Mouse (Mus musculus): ENCODE data around the gene Gm17349.
"Not testable (repeated sequence)": the region's sequence is repeated elsewhere in the genome, so short reads cannot be mapped to it uniquely, and the experiment has no call there.

Gene Gm17349
- long read RNA-seq, experiment 1 = 0 reads
- long read RNA-seq, experiment 2, partial matches to known transcripts = 0 of 1 reads
- long read RNA-seq, experiment 2, other reads (novel, unspliced or antisense) = 1 of 1 reads

DNA sequence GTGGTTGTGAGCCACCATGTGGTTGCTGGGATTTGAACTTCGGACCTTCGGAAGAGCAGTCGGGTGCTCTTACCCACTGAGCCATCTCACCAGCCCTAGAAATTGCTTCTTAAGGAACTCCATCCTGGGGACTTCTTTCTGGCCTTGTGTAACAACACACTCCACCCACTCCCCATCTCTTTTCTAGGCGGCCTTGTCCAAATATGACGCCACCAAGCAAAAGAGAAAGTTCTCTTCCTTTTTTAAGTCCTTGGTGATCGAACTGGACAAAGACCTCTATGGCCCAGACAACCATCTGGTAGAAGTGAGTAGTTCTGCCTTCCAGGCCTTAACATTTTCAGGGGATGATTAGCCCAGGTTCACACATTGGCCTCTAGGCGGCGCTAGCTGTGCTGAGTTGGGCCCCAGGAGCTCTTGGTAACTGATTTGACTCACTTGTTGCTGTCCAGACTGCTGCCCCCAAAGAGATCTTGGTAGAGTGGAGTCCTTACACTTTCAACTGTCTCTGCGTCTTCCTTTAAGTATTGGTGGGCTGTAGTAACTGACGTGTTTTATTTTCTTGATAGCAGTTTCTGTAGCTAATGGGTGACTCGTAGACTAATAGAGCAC lies at the start of gene Gm17349:
Gene Gm17349 (minus strand): TSS at position 51 of the 609 bp plus-strand sequence.
- intact Hi-C loops (cut with DNase I) = no loop called here

DNA sequence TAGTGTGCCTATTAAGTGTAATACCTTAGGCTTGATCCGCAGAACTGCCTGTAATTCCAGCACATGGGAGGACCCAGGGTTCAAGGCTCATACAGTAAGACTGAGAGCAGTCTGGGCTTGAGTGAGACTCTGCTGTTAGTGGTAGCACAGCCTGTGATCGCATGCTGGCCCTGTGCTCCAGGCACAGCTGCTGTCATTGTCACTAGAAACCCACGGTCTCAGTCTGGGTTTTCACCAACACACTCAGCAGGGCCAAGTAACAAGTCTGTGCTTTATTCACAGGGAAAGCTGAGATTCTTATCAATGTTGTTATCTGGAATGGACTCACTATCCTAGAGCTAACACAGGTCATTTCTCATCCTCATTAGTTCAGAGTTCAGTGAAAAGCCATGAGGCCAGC lies 48.9 kb upstream of the Gm17349 start:
- intact Hi-C loops (cut with DNase I) = loop anchor here (5.0 kb wide), 1 partner anchor 757 kb away; no protein-coding TSS in a partner anchor

DNA sequence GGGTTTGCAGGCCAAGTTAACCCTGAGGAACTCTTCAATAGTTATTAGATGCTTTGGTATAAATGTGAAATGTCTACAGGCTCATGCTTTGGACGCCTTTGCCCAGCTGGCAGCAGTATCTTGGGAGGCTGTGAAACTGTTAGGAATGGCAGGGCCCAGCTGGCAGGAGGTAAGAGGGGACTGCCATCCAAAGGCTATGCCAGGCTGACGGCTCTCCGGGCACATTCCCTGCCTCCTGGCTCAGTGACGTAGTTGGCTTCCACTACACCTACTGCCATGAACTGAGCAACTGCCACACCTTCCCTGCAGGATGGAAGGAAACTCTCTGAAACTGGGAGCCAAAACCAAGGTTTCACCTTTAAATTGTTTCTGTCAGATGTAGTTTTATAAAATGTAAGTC lies 34.9 kb upstream of the Gm17349 start:
- intact Hi-C loops (cut with DNase I) = no loop called here

DNA sequence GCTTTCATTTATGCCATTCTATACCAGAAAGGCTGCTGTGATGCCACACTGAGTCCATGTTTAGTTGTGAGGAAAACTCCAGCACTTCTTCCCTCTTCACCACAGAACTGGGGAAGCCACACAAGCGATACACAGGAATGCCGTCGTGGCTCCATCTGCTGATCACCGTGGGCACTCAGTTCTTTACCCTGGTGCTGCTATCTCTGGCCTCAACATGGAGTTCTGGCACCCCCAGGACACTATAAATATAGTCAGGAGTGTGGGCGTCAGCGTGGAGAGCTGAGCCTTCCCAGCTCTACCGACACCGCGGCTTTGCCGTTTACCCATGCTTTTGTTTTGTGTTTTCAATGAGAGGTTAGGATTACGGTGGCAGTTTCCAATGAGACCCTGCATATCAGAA lies 31.4 kb upstream of the Gm17349 start:
- intact Hi-C loops (cut with DNase I) = no loop called here

DNA sequence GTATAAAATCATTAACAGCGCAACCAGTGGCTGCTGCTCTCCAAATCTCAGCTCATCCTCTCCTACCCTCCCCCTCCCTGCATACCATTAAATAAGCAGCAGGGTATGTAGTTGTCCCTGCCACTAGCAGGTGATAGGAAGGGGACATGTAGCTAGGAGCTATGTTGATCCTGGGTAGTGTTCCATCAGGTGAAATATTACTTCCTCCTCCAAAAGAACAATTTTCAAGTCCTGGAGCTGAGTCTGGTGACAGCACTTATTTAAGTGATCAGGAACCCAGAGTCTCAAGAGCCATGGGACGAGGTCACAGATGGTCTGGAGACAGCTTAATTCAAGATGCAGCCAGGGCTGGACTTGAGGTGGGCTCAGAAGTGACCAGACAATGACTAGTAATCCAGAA lies 30.3 kb upstream of the Gm17349 start:
- intact Hi-C loops (cut with DNase I) = no loop called here

DNA sequence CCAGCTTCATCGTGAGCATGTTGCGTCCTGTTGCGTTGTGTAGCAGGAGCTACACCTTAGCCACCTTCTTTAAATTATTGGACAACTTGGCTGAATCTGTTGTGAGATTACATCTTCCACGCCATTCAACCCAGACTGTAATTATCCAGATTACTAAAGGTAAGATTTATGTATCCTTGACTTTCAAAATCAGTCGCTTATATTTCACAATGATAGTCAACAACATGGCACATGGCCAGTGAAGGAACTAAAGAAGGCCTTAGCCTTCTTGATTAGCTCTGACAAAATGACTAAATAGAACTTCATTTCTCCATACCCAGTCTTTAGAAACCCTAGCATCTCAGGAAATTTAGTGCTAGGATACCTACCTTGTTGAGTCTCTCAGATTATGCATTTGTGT lies 27.9 kb upstream of the Gm17349 start:
- intact Hi-C loops (cut with DNase I) = loop anchor here (5.0 kb wide), 1 partner anchor 39 kb away; the partner anchor contains the start of gene Cers5

DNA sequence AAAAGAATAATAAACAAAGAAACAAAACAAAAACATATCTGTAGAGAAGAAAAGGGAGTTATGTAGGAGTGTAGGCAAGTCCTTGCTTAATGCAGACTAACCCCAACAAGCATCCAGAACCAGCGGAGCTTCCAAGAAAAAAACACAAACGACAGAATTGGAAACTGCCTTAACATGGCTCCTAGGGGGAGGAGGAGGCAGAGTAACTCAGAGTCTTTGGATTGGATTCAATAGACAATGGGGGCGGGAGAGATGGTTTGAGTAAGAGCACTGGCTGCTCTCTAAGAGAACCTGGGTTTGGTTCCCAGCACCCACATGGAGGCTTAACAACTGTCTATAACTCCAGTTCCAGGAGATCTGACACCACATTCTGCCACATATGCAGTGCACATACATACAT lies 26.4 kb upstream of the Gm17349 start:
- intact Hi-C loops (cut with DNase I) = loop anchor here (5.0 kb wide), 1 partner anchor 41 kb away; the partner anchor contains the start of gene Cers5

DNA sequence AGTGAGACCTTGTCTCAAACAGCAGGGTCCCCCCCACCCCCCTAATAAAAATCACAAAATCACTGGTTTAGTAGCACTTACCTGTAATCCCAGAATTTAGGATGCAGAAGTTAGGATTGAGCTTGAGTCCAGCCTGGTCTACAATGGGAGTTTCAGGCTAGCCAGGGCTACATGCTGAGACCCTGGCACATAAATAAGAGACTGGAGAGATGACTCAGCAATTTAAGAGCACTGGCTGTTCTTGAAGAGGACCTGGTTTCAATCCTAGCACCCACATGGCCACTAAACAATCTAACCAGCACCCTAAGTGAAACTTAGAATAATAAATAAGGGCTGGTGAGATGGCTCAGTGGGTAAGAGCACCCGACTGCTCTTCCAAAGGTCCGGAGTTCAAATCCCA lies 25.9 kb upstream of the Gm17349 start:
- intact Hi-C loops (cut with DNase I) = loop anchor here (5.0 kb wide), 1 partner anchor 41 kb away; the partner anchor contains the start of gene Cers5

DNA sequence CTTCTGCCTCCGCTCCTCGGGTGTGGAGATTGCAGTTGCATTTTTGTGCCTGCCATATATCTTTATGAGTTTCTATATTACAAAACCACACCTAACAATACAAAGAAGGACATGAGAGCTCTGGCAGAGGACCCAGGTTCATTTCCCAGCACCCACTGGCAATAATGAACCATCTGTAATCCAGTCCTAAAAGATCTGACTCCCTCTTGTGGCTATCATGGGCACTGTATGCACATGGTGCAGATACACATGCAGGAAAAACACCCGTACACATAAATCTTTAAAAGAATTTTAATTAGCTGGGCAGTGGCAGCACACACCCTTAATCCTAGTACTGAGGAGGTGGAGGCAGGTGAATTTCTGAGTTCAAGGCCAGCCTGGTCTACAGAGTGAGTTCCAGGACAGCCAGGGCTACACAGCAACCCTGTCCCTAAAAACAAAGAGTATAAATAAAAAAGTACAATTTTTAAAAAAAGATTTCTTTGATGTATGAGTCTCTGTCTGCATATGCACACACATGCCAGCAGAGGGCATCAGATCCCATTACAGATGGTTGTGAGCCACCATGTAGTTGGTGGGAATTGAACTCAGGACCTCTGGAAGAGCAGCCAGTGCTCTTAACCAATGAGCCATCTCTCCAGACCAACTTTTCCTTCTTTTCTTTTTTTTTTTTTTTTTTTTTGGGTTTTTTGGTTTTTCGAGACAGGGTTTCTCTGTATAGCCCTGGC lies 23.9 kb upstream of the Gm17349 start:
- intact Hi-C loops (cut with DNase I) = no loop called here

DNA sequence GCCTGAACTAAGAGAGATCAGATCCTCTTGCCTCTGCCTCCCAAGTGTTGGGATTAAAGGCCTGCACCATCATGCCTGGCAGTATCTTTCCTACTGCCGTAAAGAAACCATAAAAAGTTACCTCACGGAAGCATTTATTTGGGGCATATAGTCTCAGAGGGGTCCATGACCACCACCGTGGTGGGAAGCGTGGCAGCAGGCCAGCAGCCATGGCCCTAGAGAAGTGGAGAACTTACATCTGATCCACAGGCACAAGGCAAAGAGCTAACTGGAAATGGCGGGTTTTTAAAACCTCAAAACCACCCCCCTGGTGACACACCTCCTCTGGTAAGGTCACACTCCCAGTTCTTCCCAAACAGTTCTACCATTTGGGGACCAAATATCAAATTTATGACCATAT lies 22.9 kb upstream of the Gm17349 start:
- intact Hi-C loops (cut with DNase I) = no loop called here

DNA sequence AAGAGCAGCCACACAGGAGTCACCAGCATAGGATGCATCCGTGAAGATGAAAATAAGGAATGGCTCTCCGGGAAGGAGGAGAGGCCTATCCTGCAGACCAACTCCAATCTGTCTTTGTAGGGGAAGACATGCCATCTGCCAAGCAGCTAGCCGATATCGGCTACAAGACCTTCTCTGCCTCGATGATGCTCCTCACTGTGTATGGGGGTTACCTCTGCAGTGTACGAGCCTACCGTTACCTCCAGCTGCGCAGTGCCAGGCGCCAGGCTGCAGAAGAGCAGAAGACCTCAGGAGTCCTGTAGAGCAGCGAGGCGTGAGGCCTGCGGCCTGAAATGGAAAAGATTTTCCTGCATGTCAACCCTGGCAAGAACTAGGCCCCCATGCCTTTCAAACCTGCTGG lies 22.2 kb upstream of the Gm17349 start:
- intact Hi-C loops (cut with DNase I) = no loop called here

DNA sequence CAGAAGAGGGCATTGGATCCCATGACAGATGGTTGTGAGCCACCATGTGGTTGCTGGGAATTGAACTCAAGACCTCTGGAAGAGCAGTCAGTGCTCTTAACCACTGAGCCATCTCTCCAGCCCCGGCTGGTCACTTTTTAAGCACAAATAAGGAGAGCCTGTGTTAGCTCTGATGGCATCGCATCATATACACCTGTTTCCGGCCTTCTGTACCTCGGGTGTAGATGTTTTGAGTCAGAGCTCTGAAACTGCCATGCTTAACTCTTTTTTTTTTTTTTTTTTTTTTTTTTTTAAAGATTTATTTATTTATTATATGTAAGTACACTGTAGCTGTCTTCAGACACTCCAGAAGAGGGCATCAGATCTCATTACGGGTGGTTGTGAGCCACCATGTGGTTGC lies 21.7 kb upstream of the Gm17349 start:
- intact Hi-C loops (cut with DNase I) = not testable (repeated sequence)

DNA sequence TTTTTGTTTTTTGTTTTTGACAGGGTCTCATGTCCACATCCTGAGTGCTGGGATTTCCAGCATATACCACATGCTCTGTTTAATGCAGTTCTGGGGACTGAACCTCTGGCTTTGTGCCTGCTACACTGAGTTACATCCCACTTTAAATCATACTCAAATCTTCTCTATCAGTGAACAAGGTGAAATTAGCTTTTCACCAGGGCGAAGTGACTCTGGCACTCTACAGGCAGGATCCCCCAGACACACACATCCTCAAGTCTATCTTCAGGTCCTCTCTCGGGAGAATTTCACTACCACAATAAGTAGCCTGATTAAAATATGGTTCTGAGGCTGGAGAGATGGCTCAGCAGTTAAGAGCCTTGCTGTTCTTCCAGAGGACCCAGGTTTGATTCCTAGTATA lies 21.3 kb upstream of the Gm17349 start:
- intact Hi-C loops (cut with DNase I) = no loop called here

DNA sequence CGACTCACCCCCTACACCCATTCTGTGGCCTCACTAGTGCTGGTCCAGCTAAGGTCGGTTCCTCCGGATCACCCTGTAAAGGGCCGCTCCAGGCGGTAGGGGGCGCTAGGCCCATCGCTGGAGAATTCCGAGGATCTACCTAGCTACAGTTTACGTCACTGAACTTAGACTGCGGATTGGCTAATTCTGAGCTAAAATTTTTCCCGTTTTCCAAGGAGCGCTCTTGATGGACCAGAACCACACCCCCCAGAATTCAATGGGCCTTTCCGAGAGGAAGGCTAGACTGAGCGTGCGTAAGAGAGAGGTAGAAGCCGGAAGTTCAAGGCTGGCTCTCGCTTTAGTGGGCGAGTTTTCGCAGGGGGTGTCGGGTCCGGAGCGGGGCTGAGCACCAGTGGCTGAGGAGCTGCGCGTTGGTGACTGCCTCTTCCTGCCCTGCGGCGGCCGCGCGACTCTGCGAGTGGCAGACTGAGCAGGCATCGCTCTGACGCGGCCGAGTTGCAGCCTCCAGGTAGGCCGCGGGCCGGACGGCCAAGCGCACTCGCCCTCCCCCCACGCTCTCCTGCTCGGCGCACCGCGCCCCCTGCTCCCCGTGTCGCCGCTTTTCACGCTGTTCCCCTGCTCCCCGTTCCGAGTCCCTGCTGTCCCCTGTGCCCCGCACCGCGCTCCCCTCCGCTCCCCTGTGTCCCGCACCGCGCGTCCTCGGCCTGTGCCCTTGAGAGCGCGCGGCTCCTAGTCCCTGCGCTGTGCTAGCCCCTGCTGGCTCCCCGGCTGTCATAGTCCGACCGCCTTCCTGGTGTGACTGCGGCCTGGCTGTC lies 20.3 kb upstream of the Gm17349 start, which contains the start of gene Cox14:
Gene Cox14 (plus strand): TSS at position 278 of the 815 bp plus-strand sequence.
- intact Hi-C loops (cut with DNase I) = no loop called here

DNA sequence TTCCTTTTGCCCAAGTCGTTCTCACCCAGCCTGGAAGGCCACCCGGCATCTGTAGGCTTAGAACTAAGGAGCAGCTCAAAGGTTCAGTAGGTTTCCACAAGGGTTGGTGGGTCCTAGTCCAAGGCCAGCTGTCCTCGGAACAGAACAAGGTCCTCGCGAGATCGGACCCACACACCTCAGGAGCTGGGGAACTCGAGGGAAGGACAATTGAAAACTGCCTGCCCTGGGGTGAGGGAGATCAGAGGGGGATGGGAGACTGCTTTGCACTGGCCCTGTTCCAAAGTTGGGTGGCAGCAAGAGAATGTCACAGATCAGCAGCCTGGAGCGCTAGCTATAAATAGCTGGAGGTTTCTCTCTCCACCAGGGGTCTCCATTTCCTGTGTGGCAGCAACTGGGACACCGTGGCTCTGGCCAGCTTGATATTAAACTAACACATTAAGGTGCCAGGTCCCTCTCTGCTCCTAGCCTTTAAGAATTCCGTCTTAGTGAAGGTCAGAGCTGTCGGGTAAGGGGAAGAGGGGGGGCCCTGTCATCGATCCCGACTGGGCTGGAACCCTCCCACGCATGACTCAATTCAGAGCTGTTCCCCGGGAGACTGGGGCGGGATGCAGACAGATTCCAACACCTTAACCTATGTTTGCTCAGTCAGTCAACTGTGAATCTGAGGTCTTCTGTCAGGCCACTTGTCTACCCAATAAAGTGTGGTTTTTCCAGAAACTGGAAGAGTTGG lies 19.2 kb upstream of the Gm17349 start:
- intact Hi-C loops (cut with DNase I) = no loop called here

DNA sequence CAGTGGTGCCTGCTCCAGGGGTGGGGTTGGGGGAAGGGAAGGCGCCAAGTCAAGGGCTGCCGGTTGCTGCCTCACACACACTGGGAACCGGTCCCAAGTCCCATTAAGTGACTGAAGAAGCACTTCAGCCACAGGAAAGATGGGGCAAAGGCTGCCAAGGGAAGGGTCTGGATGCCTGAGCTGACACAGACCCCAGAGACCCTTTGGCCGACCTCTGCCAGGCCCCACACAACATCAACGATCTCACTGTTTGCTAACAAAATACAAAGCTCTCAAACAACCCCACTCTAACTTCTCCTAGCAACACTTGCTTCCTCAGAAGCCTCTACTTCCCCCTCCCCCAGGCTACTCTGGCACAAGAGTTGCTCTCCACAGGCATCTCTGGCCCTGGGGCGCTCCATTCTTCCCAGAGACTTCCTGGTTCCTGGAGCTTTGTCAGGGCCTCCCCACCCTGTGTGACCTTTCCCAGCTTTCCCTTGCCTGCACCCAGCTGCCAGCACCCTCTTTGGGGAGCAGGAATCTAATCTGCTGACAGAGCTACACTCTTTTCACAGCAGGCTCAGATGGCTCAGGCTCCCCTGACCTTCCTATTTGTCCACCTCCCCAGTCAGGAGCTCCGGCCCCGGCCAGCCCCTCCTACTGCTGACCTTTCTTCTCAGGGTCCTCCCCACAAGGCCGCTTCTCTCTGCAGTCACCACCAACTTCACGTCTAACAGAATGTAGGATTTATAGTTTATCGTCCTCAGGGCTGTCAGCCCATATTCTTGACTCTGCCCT lies 18.4 kb upstream of the Gm17349 start:
- intact Hi-C loops (cut with DNase I) = no loop called here

DNA sequence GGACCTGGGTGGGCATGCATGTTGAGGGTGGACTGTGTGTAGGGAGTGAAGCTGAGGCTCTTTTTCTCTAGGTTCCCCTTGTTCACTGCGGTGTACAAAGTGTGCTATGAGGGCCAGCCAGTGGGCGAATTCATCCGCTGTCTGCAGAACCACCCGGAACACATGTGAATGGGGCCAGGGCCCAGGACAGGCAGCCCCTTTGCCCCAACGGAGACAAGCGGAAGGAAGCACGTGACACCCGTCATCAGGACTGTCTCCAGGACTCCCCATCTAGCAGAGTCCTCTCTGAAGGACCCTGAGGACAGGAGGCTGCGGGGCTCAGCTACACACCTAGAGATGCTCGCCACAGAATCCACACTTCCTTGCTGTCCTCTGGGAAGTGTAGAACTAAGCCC lies 17.8 kb upstream of the Gm17349 start:
- intact Hi-C loops (cut with DNase I) = no loop called here

DNA sequence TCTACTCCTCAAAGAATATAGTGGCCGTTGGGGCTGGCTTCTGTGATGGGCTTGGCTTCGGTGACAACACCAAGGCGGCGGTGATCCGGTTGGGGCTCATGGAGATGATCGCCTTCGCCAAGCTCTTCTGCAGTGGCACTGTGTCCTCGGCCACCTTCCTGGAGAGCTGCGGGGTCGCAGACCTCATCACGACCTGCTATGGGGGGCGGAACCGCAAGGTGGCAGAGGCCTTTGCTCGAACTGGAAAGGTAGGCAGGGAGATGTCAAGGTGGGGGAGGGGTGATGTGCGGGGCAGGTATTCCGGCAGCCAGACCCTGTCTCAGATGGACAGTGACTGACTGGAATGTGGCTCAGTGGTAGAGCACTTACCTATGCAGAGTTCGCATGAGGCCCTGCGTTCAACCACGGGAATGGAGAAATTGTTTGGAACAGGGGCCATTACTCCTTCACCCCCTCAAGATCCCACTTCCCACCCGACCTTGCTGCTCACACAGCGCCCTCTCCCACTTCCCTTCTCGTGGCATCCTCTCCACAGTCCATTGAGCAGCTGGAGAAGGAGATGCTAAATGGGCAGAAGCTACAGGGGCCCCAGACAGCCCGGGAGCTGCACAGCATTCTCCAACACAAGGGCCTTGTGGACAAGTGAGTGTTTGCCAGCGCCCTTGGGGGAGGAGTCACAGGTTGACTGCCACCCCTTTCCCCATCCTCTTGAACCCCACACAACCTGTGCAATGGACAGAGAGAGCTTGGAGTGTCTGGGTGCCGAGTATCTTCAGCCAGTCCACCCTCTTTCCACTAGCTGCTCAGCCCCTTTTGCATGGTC lies 16.8 kb upstream of the Gm17349 start:
- intact Hi-C loops (cut with DNase I) = no loop called here

DNA sequence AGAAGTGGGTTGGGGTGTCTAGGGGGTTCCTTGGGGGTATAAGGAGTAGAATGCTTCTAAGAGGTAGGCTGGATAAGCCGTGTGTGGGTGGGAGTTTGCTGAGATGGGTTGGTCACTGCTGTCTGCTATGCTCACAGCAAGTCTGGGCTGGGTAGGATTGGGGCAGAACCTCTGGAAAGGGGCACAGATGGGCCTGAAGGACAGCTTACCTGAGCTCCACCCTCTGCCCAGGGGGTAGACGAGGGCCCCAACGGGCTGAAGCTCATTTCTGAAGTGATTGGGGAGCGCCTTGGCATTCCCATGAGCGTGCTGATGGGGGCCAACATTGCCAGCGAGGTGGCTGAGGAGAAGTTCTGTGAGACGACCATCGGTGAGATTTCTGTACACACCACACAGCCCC lies 14.6 kb upstream of the Gm17349 start:
- intact Hi-C loops (cut with DNase I) = no loop called here
